Mouse (Mus musculus): Measurements from ENCODE around the gene Mrpl42. TPM values are rescaled to one million over a fixed set of nuclear protein-coding genes. Genes with fewer than 3 reads are reported as not detected.

Gene Mrpl42
- polyA plus RNA-seq, 1 experiment from 2014 or later: 358 TPM

DNA sequence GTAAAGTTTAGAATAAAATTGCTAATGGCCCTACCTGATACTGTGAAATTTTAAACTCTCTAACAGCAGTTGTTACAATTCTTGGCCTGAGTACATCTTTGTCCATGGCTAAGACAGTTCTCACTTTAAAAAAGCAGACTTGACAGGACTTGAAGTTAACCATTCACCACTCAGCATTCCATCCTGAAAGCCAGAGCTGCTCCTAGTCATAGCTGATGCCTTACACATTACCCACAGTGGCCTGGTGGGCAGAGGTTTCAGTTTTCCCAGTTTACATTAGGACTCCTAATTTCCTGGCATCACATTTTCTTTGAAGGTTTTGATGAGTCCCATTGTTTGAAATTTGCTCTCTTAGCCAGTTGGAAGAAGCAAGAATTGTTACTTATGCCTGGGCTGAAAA, 42.3 kb upstream of the Mrpl42 start:
- no peak overlapping the region for H3K9ac ChIP-seq
- H3K4me1 ChIP-seq (ENCODE audit: insufficient read depth): no peaks in the 10 kb centered on the region
- H3K27me3 ChIP-seq (ENCODE audit: insufficient read depth, low read length): no peaks in the 10 kb centered on the region
- no peak for TF ChIP-seq CTCF (IDR thresholded peaks at IDR 0.05; ENCODE audit: low read depth)
- no peak overlapping the region for H3K4me2 ChIP-seq
- H3K36me3 ChIP-seq (ENCODE audit: insufficient read depth): peaks cover 59% of the 10 kb centered on the region
- no peaks in the 10 kb centered on the region for H3K9me3 ChIP-seq (ENCODE audit: low read depth, low read length)
- H3K4me3 ChIP-seq (ENCODE audit: low read depth, low read length): no peak overlapping the region
- ATAC-seq (ENCODE audit: insufficient read depth) (no peak), DNase-seq (no peak)
- no peak overlapping the region for H3K27ac ChIP-seq (ENCODE audit: low read depth)

DNA sequence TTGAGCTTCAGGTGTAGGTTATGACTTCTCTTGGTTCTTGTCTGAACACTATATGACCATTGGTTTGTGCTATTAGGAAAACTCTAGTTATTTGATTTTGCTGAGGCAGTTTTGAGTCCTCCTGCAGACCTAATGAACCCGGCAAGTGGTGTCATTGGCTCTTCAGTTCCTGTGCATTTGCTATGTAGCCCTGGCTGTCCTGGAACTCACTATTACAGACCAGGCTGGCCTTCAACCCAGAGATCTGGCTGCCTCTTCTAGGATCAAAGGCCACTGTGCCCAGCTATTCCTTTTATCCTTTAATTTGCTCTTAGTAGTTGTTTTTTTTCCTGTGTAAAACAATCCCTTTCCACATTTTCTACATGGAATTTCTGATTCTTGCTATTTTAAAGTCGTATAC, 41.6 kb upstream of the Mrpl42 start:
- no peaks in the 10 kb centered on the region for H3K9me3 ChIP-seq (ENCODE audit: low read depth, low read length)
- no peak overlapping the region for H3K27ac ChIP-seq (ENCODE audit: low read depth)
- H3K36me3 ChIP-seq (ENCODE audit: insufficient read depth): peaks cover 55% of the 10 kb centered on the region
- H3K9ac ChIP-seq: no peak overlapping the region
- no peak for TF ChIP-seq CTCF (IDR thresholded peaks at IDR 0.05; ENCODE audit: low read depth)
- DNase-seq: no peak
- no peak for ATAC-seq (ENCODE audit: insufficient read depth)
- no peaks in the 10 kb centered on the region for H3K4me1 ChIP-seq (ENCODE audit: insufficient read depth)
- no peak overlapping the region for H3K4me2 ChIP-seq
- no peak overlapping the region for H3K4me3 ChIP-seq (ENCODE audit: low read depth, low read length)
- WGBS: 81% methylated on average over 2 of the region's 2 CpGs
- H3K27me3 ChIP-seq (ENCODE audit: insufficient read depth, low read length): no peaks in the 10 kb centered on the region

DNA sequence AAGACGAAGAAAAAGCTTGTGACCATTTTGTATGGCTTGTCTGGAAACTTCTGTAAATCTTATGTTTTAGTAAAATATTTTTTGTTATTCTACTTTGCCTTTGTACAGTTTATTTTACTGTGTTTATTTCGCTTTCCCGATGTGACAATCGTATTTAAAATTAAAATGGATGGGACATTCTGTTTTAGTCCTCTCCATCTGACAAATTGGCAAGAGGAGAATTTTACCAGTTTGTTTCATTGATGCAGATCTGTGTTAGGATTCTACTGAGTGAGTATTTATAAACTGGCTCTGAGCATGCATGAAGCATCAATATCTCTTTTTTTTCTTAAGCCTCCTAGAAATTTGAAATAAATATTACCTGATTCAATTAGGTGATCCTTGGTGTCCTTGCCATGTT, 41.2 kb upstream of the Mrpl42 start:
- no peaks in the 10 kb centered on the region for H3K27me3 ChIP-seq (ENCODE audit: insufficient read depth, low read length)
- TF ChIP-seq CTCF (IDR thresholded peaks at IDR 0.05; ENCODE audit: low read depth): no peak
- H3K27ac ChIP-seq (ENCODE audit: low read depth): no peak overlapping the region
- 82% methylated on average over 4 of the region's 4 CpGs for WGBS
- no peaks in the 10 kb centered on the region for H3K4me1 ChIP-seq (ENCODE audit: insufficient read depth)
- DNase-seq (no peak), ATAC-seq (ENCODE audit: insufficient read depth) (no peak)
- no peaks in the 10 kb centered on the region for H3K9me3 ChIP-seq (ENCODE audit: low read depth, low read length)
- H3K4me2 ChIP-seq: no peak overlapping the region
- H3K9ac ChIP-seq: no peak overlapping the region
- H3K36me3 ChIP-seq (ENCODE audit: insufficient read depth): peaks cover 51% of the 10 kb centered on the region
- H3K4me3 ChIP-seq (ENCODE audit: low read depth, low read length): no peak overlapping the region

DNA sequence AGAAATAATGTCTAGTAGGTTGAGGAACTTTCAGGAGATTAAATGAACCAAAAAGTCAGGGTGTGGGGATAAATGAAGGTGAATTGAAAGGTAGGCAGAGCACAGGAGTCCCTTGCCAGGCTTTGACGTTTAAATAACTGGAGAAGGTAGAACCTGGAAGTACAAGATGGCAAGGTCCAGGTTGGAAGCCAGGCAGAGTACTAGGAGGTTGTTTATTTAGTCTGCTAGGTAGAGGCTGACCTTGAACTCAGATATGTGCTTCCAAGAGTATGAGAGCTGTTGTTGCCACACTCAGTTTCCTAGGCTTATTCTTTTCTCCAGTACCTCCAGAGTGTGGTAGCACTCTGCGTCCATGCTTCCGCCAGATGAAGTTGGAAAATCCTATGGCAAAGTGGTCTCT, 38.1 kb upstream of the Mrpl42 start:
- Histone ChIP-seq H3K4me2 (no peak overlapping the region), H3K4me1 (ENCODE audit: insufficient read depth) (no peaks in the 10 kb centered on the region), H3K9ac (no peak overlapping the region), H3K36me3 (ENCODE audit: insufficient read depth) (peaks cover 20% of the 10 kb centered on the region), H3K27ac (ENCODE audit: low read depth) (no peak overlapping the region), H3K27me3 (ENCODE audit: insufficient read depth, low read length) (no peaks in the 10 kb centered on the region), H3K9me3 (ENCODE audit: low read depth, low read length) (no peaks in the 10 kb centered on the region), H3K4me3 (ENCODE audit: low read depth, low read length) (no peak overlapping the region)
- DNase-seq: no peak
- ATAC-seq (ENCODE audit: insufficient read depth): no peak
- whole genome bisulfite sequencing: 84% methylated on average over 3 of the region's 3 CpGs
- TF ChIP-seq CTCF (IDR thresholded peaks at IDR 0.05; ENCODE audit: low read depth): no peak

DNA sequence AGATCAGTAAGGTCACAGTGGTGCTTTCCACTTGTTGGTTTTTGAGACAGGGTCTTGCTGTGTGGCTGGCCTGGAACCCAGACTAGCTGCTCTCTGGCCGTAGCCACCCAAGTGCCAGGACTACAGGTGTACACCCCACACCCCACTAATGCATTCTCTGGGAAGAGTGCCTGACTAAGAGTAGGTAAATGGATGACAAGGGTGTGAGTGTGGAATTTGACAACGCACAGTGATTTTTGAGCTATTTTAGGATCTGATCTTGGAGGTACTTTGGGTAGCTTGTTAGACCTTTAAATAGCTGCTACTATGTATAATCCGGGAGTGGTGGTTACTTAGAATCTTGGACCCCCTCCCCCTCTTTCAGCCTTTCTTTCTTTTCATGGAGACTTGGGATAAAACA, 37.5 kb upstream of the Mrpl42 start:
- no peak for TF ChIP-seq CTCF (IDR thresholded peaks at IDR 0.05; ENCODE audit: low read depth)
- DNase-seq (no peak), ATAC-seq (ENCODE audit: insufficient read depth) (no peak)
- Histone ChIP-seq H3K9ac (no peak overlapping the region), H3K4me2 (no peak overlapping the region), H3K9me3 (ENCODE audit: low read depth, low read length) (no peaks in the 10 kb centered on the region), H3K4me1 (ENCODE audit: insufficient read depth) (no peaks in the 10 kb centered on the region), H3K27ac (ENCODE audit: low read depth) (no peak overlapping the region), H3K27me3 (ENCODE audit: insufficient read depth, low read length) (no peaks in the 10 kb centered on the region), H3K4me3 (ENCODE audit: low read depth, low read length) (no peak overlapping the region), H3K36me3 (ENCODE audit: insufficient read depth) (peaks cover 14% of the 10 kb centered on the region)
- WGBS: 83% methylated on average over 3 of the region's 3 CpGs

DNA sequence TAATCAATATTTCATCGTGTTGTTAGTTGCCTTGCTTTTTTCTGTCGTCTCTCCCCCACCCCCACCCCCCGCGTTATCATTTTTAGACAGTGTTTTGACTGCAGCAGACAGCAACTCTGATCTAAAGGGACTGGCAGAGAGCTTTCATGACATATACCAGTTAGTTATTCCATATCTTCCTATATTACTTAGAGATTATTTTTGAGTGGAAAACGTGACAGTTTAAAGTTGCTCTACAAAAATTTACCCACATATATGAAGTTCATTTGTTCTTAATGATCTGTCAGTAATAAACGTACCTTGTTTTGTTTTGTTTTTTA, 34.4 kb upstream of the Mrpl42 start:
- WGBS: 72% methylated on average over 6 of the region's 6 CpGs
- no peak for TF ChIP-seq CTCF (IDR thresholded peaks at IDR 0.05; ENCODE audit: low read depth)
- H3K27me3 ChIP-seq (ENCODE audit: insufficient read depth, low read length): no peaks in the 10 kb centered on the region

DNA sequence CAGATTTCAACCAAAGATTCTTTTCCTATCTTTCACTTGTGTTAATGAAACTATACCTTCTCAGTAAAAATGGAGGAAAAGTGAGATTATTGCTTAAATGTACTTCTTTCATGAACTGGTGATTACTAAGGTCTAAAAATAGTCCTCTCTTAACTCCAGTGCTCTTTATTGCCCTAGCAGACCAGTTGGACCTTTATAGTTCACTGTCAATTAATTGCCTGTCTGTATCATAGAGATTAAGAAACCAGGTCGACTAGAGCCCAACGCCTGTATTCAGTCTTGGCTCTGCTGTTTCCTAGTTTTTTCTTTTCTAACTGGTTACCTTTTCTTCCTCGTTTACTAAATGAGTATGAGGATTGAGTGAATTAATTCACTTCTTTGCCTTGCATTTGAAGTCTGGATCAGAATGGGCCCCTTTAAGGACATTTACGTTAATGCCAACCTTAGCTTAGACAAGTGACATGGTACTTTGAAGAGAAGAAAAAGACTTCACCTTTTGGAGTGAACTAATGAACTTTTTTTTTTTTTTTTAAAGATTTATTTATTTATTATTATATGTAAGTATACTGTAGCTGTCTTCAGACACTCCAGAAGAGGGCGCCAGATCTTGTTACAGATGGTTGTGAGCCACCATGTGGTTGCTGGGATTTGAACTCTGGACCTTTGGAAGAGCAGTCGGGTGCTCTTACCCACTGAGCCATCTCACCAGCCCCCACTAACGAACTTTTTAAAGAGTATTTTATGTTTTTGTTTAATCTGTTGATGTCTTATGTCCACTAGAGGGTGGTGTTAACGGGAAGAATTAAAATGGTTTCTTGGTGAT, 33.9 kb upstream of the Mrpl42 start:
- Histone ChIP-seq H3K36me3 (ENCODE audit: insufficient read depth) (no peaks in the 10 kb centered on the region), H3K4me2 (no peak overlapping the region), H3K27me3 (ENCODE audit: insufficient read depth, low read length) (no peaks in the 10 kb centered on the region), H3K9me3 (ENCODE audit: low read depth, low read length) (no peaks in the 10 kb centered on the region), H3K9ac (no peak overlapping the region), H3K4me3 (ENCODE audit: low read depth, low read length) (no peak overlapping the region), H3K27ac (ENCODE audit: low read depth) (no peak overlapping the region), H3K4me1 (ENCODE audit: insufficient read depth) (no peaks in the 10 kb centered on the region)
- WGBS: 84% methylated on average over 7 of the region's 8 CpGs
- TF ChIP-seq CTCF (IDR thresholded peaks at IDR 0.05; ENCODE audit: low read depth): no peak
- ATAC-seq (ENCODE audit: insufficient read depth) (no peak), DNase-seq (no peak)

More for the DNA sequence above, 34.4 kb upstream of the Mrpl42 start:
- no peak overlapping the region for H3K4me2 ChIP-seq
- no peaks in the 10 kb centered on the region for H3K9me3 ChIP-seq (ENCODE audit: low read depth, low read length)
- ATAC-seq (ENCODE audit: insufficient read depth) (no peak), DNase-seq (no peak)
- H3K27ac ChIP-seq (ENCODE audit: low read depth): no peak overlapping the region
- H3K4me1 ChIP-seq (ENCODE audit: insufficient read depth): no peaks in the 10 kb centered on the region
- H3K4me3 ChIP-seq (ENCODE audit: low read depth, low read length): no peak overlapping the region
- H3K9ac ChIP-seq: no peak overlapping the region
- no peaks in the 10 kb centered on the region for H3K36me3 ChIP-seq (ENCODE audit: insufficient read depth)

Data from lung, embryonic 14.5 days (tissue).